Mouse (Mus musculus) kidney, adult 9 months (tissue): ENCODE measurements around the gene Vsig10.
"Not testable (repeated sequence)": the region's sequence is repeated elsewhere in the genome, so short reads cannot be mapped to it uniquely, and the experiment has no call there.

Experiments used
- DNase-seq: peaks from one replicate; pipeline ENCODE4 v3.0.0; 2022

The Vsig10 gene

GRCm38 (mm10) chr5:117357478-117358247, 38.8 kb downstream of the Vsig10 start:
- DNase-seq, result peak; percentile 50

GRCm38 (mm10) chr5:117358248-117358630, 39.4 kb downstream of the Vsig10 start:
- DNase-seq, result no peak

GRCm38 (mm10) chr5:117358725-117359124, 39.8 kb downstream of the Vsig10 start:
- DNase-seq, result peak; percentile 88

GRCm38 (mm10) chr5:117359497-117360227, 40.8 kb downstream of the Vsig10 start:
- peak; percentile 82 for DNase-seq

- peak; percentile 81 for DNase-seq
These were observed 41.3 kb downstream of the Vsig10 start for GRCm38 (mm10) chr5:117360228-117360515.

GRCm38 (mm10) chr5:117360631-117361541, 42.0 kb downstream of the Vsig10 start:
- DNase-seq, result peak; percentile 90

- no peak for DNase-seq
These were observed 42.7 kb downstream of the Vsig10 start for GRCm38 (mm10) chr5:117361590-117361989.

- DNase-seq, result peak; percentile 52
These were observed 44.3 kb downstream of the Vsig10 start for GRCm38 (mm10) chr5:117363066-117363782.

- no peak for DNase-seq
These were observed 45.9 kb downstream of the Vsig10 start for GRCm38 (mm10) chr5:117364821-117365220.

GRCm38 (mm10) chr5:117365904-117366561, 47.1 kb downstream of the Vsig10 start:
- peak; percentile 77 for DNase-seq

- no peak for DNase-seq
These were observed 48.3 kb downstream of the Vsig10 start for GRCm38 (mm10) chr5:117367206-117367605.

- peak; percentile 73 for DNase-seq
These were observed 51.7 kb downstream of the Vsig10 start for GRCm38 (mm10) chr5:117370592-117370991.

- DNase-seq, result no peak
These were observed 54.5 kb downstream of the Vsig10 start for GRCm38 (mm10) chr5:117373418-117373817.

- DNase-seq, result no peak
These were observed 55.6 kb downstream of the Vsig10 start for GRCm38 (mm10) chr5:117374372-117375049.

GRCm38 (mm10) chr5:117376331-117376761, 57.5 kb downstream of the Vsig10 start:
- DNase-seq, result no peak

GRCm38 (mm10) chr5:117377731-117378130, 58.8 kb downstream of the Vsig10 start:
- not testable (repeated sequence) for DNase-seq

GRCm38 (mm10) chr5:117380199-117380598, 61.3 kb downstream of the Vsig10 start:
- no peak for DNase-seq

- DNase-seq, result no peak
These were observed 62.9 kb downstream of the Vsig10 start for GRCm38 (mm10) chr5:117381785-117382184.

- DNase-seq, result no peak
These were observed 64.3 kb downstream of the Vsig10 start for GRCm38 (mm10) chr5:117383198-117383597.

- peak; percentile 46 for DNase-seq
These were observed 69.4 kb downstream of the Vsig10 start for GRCm38 (mm10) chr5:117388296-117388751.

GRCm38 (mm10) chr5:117388877-117389276, 70.0 kb downstream of the Vsig10 start, which contains the start of gene Rfc5:
Gene Rfc5, minus strand, starts transcription at chr5:117389047.
- peak; percentile 95 for DNase-seq
